Mouse (Mus musculus): ENCODE measurements around the gene Gabbr1.

Gene Gabbr1

DNA sequence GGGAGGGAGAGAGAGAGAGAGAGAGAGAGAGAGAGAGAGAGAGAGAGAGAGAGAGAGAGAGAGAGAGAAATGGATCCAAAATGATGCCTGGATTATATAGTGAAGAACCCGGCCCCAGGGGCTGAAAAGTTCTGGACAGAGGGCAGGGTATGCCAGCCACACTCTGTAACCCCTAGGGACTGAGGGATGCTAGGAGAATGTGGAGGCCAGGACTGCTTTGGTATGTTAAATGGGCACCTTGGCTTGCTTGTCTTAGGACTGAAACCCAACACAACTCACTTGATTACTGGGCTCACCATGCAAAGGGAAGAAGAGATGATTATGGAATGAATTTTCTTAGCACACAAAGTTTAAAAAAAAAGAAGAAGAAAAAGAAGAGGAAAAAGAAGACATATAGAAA is 32.4 kb downstream of the Gabbr1 start:
- no peak for DNase-seq (ENCODE audit: low read depth, low spot score)

DNA sequence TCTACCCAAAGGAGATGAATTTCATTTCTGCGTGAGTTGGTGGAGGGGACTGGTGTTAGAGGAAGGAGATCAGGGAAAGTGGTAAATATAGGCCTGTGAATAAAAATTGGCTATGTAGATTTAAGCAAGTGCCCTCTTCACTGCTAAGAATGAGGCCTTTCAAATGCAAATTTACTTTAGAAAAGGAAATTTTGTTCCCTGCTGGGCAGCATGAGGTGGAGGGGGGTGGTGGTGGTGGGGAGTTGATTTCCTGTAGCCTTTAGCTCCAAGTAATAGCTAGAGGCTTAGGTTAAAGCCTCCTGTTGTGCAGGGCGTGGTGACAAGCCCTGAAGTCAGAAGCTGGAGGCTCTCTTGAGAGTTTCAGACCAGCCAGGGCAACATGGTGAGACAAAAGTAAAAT is 33.2 kb downstream of the Gabbr1 start:
- DNase-seq (ENCODE audit: low read depth, low spot score): no peak

DNA sequence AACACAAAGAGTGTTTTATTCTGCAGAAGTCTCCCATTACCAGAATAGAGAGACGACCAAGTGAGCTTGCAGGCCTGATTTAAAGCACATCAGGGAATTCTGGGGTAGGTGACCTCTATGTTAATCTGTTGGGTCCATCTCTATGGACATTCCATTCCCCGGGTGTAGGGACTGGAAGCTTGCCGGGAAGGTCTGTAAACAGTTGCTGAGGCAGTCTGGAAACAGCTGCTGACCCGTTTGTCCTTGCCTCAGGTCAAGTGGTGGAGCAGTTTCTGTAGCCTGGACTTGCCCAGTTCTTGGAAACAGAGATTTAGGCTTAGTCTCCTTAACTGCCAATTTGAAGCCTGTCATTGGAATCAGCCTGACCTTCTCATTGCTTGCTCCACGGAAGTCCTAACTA is 34.4 kb downstream of the Gabbr1 start:
- DNase-seq (ENCODE audit: low read depth, low spot score): no peak

DNA sequence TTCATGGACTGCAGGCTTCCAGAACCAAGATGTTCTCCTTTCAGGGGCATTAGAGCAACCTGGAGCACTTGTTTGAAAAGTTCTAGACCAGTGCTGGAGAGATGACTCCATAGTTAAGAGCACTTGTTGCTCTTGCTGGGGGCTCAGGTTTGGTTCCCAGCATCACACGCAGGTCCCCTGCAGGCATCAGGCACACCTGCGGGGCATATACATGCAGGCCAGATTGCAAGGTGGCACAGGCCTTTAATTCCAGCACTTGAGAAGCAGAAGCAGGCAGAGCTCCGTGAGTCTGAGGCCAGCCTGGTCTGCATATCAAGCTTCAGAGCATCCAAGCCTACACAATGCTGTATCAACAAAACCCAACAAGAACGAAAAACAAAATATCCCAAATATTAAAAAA is 35.9 kb downstream of the Gabbr1 start:
- DNase-seq (ENCODE audit: low read depth, low spot score): no peak

DNA sequence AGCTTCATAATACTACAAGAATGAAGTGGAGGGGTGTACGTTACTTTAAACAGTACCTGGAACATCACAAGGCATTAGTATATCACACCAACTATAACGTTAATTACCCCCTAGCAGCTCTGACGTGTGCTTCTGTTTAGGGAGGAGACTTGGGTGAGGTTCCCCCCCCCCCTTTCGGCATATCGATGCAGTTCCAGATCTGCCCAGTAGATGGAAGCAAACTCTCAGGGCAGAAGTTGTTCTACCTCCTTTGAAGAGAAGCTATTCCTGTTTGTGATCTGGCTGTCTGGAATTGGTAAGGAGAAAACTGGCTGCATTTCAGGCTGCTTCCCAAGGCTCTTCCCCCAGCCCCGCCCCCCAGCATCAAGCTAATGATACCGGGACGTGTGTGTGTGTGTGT is 37.6 kb downstream of the Gabbr1 start:
- DNase-seq (ENCODE audit: low read depth, low spot score): no peak

DNA sequence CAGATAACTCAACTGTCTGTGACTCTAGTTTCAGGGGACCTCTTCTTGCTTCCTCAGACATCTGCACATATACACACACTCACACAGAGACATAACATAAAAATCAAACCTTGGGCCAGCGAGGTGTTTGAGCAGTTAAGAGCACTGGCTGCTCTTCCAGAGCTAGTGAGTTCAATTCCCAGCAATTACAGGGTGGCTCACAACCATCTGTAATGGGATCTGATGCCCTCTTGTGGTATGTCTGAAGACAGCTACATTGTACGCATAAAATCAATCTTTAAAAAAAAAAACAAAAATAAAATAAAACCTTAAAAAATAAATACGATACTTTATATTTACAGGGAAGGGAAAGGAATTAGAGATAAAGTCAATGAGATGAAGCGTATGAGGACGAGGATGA is 38.9 kb downstream of the Gabbr1 start:
- DNase-seq (ENCODE audit: low read depth, low spot score): no peak

DNA sequence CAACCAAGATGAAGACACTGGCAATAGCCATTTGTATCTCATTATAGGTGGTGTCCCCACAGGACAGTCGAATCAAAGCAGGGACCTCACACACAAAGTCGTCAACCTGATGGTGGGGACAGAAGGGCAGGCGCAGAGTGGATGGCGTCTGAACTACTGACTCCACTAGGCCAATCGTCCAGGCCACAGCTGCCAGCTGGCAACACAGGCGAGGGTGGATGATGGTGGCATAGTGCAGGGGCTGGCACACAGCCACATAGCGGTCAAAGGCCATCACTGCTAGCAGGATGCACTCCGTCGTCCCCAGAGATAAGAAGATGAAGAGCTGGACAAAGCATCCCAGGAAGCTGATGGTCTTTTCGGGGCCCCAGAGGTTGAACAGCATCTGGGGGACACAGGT is 39.8 kb downstream of the Gabbr1 start:
- no peak for DNase-seq (ENCODE audit: low read depth, low spot score)

DNA sequence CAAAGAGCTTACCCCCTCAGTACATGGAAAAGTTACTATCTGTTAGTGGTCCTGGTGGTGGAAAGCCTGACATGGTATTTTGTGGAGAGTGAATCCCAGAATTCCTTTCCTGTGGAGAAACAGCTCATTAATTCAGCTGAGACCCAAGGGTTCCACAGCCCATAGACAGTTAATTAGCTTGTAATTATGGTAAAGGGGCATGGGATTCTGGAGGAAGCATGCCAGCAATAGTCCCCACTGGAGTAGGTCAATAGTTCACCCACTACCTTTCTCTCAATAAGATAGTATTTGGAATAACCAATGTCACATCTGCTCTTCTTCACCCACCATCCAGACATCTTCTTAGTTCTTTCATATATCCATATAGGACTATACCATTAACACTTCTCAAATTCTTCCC is 42.6 kb downstream of the Gabbr1 start, which contains the start of gene Olfr90:
Olfr90 (minus strand) TSS at position 101 of the 400 bp plus-strand sequence.
- no peak for DNase-seq (ENCODE audit: low read depth, low spot score)

DNA sequence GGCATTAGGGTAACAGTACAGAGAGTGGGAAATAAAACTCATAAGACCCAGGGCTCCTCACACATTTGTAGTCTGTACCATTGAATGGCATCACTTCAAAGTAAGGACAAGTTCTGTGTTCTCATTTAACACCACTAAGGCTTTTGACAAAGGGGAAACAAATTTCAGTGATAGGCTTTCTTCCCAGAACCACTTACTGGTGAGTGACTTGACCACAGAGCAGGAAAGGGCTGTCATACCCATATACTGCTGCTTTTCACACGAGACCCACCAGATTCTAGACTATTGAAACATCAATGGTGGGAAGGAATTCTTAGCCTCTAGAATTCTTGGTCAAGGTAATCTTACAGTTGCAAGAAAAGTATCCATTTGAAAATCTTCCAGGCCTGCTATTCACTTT is 46.4 kb downstream of the Gabbr1 start:
- DNase-seq (ENCODE audit: low read depth, low spot score): no peak

DNA sequence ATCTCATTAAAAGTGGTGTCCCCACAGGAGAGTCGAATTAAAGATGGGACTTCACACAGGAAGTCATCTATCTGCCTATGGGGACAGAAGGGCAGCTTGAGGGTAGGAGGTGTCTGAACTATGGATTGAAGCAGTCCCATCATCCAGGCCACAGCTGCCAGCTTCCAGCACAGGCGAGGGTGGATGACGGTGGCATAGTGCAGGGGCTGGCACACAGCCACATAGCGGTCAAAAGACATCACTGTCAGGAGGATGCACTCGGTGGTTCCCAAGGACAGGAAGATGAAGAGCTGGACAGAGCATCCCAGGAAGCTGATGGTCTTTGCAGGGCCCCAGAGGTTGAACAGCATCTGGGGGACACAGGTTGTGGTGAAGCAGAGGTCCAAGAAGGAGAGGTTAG is 47.5 kb downstream of the Gabbr1 start:
- DNase-seq (ENCODE audit: low read depth, low spot score): no peak

DNA sequence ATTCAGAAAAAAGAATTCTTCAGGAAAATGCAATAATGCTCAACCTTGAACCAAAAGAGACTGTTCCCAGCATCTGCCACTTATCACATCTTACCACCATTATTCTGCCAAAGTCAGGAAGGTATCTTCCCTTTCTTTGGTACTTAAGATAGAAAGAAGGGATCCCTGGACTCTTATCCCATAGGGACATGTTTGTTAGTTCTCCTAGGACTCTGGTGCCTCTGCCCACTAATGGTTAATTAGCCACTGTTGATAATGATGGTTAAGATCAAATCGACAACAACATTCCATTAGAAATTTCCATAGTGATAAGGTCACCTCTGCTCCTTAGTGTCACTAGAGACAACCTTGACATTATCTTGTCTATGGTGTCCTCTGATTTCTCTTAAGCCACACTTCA is 52.4 kb downstream of the Gabbr1 start, which contains the start of gene Olfr91:
Olfr91 (minus strand) TSS at position 101 of the 400 bp plus-strand sequence.
- DNase-seq (ENCODE audit: low read depth, low spot score): no peak

DNA sequence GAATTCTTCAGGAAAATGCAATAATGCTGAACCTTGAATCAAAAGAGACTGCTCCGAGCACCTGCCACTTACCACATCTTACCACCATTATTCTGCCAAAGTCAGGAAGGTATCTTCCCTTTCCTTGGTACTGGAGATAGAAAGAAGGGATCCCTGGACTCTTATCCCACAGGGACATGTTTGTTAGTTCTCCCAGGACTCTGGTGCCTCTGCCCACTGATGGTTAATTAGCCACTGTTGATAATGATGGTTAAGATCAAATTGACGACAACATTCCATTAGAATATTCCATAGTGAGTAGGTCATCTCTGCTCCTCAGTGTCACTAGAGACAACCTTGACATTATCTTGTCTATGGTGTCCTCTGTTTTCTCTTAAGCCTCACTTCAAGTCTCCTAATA is 74.2 kb downstream of the Gabbr1 start, which contains the start of gene Olfr92:
Olfr92 (minus strand) TSS at position 101 of the 400 bp plus-strand sequence.
- no peak for DNase-seq (ENCODE audit: low read depth, low spot score)
